Mouse (Mus musculus) midbrain, embryonic 13.5 days (tissue): ENCODE measurements around the gene Slc1a2. TPM values are rescaled to one million over a fixed set of nuclear protein-coding genes. Genes with fewer than 3 reads are reported as not detected.

ENCODE experiments used
- ATAC-seq: fragments of 200-750 bp; cut with Nextera tagmentation; 2 replicates; pipeline ENCODE4 v1.8.0; 2017; ENCODE audit warnings: mild to moderate bottlenecking, moderate TSS enrichment, moderate library complexity
- H3K27ac ChIP-seq: fragments of 300-500 bp; sonication (generic); 2 replicates; pipeline ENCODE4 v1.5.1; 2015; ENCODE audit warnings: inconsistent platforms, mild to moderate bottlenecking, moderate library complexity
- H3K27me3 ChIP-seq: fragments of 300-500 bp; sonication (generic); 2 replicates; pipeline ENCODE4 v1.6.1; 2015; ENCODE audit warnings: mild to moderate bottlenecking, inconsistent platforms
- H3K36me3 ChIP-seq: fragments of 300-500 bp; sonication (generic); 2 replicates; pipeline ENCODE4 v1.6.1; 2015; ENCODE audit warnings: mild to moderate bottlenecking, inconsistent platforms
- H3K4me1 ChIP-seq: fragments of 300-500 bp; sonication (generic); replicated peaks from 2 replicates; pipeline ENCODE4 v1.6.1; 2015; ENCODE audit warnings: inconsistent platforms
- H3K4me2 ChIP-seq: fragments of 300-500 bp; sonication (generic); replicated peaks from 2 replicates; pipeline ENCODE4 v1.6.1; 2015; ENCODE audit warnings: moderate library complexity, mild to moderate bottlenecking, inconsistent platforms
- H3K4me3 ChIP-seq: fragments of 300-500 bp; sonication (generic); replicated peaks from 2 replicates; pipeline ENCODE4 v1.5.1; 2015; ENCODE audit warnings: mild to moderate bottlenecking, inconsistent platforms
- H3K9ac ChIP-seq: fragments of 300-500 bp; sonication (generic); replicated peaks from 2 replicates; pipeline ENCODE4 v1.6.1; 2015; ENCODE audit warnings: mild to moderate bottlenecking, inconsistent platforms
- H3K9me3 ChIP-seq: fragments of 300-500 bp; sonication (generic); 2 replicates; pipeline ENCODE4 v1.6.1; 2016; ENCODE audit warnings: mild to moderate bottlenecking, inconsistent platforms
- WGBS: fragments of 180-500 bp; shearing (Covaris S2); methylation state at CpG from one replicate; pipeline ENCODE4 v1.1.7; 2015; 5-methylcytosine and 5-hydroxymethylcytosine counted together
- polyA plus RNA-seq: library from polyadenylated mRNA; unstranded; fragments of >200 nt; fragmentation: Nextera tagmentation; extraction: Ambion mirVana; gene quantifications from 2 replicates; pipeline ENCODE4 v1.2.1, GENCODE M21; 2015

The Slc1a2 gene
- polyA plus RNA-seq, 1 experiment from 2014 or later = 20.5 TPM

DNA sequence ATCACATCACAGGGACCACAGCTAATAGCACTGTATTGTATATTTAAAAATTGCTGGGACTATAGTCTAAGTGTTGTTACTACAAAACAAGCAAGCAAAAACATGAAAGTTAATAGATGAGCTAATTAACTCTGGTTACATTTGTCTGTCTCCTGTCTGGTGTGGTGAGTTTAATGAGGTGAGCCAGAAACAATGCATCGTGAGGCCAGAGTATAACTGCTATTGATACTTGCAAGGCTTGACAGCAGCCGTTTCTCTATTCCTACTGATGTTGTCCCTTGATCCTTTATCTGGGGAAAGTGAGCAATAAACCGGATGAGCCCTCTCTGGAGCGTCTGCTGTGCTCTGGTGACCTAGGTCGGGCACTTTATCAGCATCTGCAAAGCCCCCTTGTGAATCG, 11.1 kb downstream of the Slc1a2 start:
- 55% methylated on average over 6 of the region's 6 CpGs for WGBS

DNA sequence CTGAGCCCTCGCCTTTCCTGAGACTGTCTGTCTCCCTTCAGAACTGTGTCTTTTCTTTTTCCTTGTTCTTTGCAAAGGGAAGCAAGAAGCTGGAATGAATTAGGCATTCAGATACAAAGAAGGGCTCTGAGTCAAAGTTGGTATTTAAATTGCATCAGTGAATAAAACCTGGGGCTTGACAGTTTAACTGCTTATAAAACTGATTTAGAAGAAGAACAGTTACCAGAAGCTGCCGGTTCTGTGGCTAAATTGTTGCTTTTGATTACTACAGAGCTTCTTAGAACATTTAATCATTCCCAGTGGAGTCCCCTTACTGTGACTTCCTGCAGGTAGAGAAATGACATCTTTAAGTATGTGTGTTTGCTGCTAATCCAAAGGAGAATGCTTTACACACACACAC, 16.1 kb downstream of the Slc1a2 start:
- H3K9me3 ChIP-seq = no peaks in the 10 kb centered on the region
- no peaks in the 10 kb centered on the region for H3K27me3 ChIP-seq
- WGBS = 40% methylated on average over 2 of the region's 2 CpGs
- no peak overlapping the region for H3K9ac ChIP-seq
- no peak overlapping the region for H3K4me2 ChIP-seq
- ATAC-seq = no peak
- no peak overlapping the region for H3K4me3 ChIP-seq
- H3K4me1 ChIP-seq = peaks cover 27% of the 10 kb centered on the region
- H3K36me3 ChIP-seq = no peaks in the 10 kb centered on the region
- H3K27ac ChIP-seq = no peak overlapping the region

More for the DNA sequence above, 11.1 kb downstream of the Slc1a2 start:
- Histone ChIP-seq H3K4me1 (peaks cover 24% of the 10 kb centered on the region), H3K27ac (no peak overlapping the region), H3K9ac (no peak overlapping the region), H3K27me3 (no peaks in the 10 kb centered on the region), H3K4me2 (no peak overlapping the region), H3K9me3 (no peaks in the 10 kb centered on the region), H3K4me3 (no peak overlapping the region), H3K36me3 (no peaks in the 10 kb centered on the region)
- no peak for ATAC-seq

DNA sequence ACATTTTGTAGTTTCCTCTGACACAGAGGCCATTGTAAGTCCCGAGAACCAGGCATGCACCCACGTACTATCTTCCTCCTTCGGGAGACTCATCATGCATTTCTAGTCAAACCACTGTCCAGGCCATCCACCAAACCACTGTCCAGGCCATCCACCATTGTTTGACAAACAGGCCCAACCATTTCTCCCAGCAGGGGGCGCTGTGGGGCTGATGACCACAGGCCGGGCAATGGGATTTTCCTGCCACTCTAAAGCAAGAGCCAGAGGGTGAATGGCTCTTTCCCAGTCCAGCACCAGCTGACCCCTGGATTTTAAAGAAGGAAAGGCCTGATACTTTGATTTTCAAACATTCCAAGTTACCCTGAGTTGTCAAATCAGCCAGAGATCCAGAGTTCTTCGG, 16.8 kb downstream of the Slc1a2 start:
- no peak for ATAC-seq

DNA sequence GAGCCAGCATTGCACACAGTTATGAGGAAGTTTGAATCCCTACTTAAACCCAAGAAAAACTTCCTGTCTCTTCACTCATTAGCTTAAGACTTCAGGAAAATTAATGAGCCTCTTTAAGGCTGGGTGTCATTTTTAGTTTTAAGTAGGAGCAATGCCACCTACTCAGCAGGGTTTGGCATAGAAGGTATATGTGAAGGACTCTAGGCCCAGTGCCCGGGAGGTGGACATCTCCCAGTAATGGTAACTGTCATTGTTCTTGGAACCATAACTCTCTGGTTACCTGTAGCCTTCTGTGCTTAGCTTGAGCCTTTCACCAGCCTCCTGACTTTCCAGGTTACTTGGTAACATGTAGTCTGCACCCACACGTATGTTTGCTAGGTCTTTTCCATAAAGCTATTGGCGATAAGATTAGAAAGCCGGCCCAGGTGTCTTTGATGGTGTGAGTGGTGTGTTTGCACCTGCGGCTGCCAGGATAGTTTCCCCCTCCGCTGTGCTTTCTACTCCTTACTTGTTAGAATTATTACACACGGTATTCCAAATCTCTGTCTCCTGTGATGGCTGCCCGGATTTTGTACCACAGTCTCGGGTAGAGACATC, 18.4 kb downstream of the Slc1a2 start:
- Histone ChIP-seq H3K9ac (no peak overlapping the region), H3K9me3 (no peaks in the 10 kb centered on the region), H3K36me3 (no peaks in the 10 kb centered on the region), H3K4me3 (no peak overlapping the region), H3K27me3 (no peaks in the 10 kb centered on the region), H3K27ac (no peak overlapping the region), H3K4me1 (peaks cover 24% of the 10 kb centered on the region), H3K4me2 (no peak overlapping the region)
- WGBS = 96% methylated on average over 9 of the region's 9 CpGs
- no peak for ATAC-seq

More for the DNA sequence above, 16.8 kb downstream of the Slc1a2 start:
- Histone ChIP-seq H3K9me3 (no peaks in the 10 kb centered on the region), H3K36me3 (no peaks in the 10 kb centered on the region), H3K4me2 (no peak overlapping the region), H3K27me3 (no peaks in the 10 kb centered on the region), H3K27ac (no peak overlapping the region), H3K4me3 (no peak overlapping the region), H3K9ac (no peak overlapping the region), H3K4me1 (peaks cover 24% of the 10 kb centered on the region)
- WGBS = 68% methylated on average over 6 of the region's 6 CpGs

DNA sequence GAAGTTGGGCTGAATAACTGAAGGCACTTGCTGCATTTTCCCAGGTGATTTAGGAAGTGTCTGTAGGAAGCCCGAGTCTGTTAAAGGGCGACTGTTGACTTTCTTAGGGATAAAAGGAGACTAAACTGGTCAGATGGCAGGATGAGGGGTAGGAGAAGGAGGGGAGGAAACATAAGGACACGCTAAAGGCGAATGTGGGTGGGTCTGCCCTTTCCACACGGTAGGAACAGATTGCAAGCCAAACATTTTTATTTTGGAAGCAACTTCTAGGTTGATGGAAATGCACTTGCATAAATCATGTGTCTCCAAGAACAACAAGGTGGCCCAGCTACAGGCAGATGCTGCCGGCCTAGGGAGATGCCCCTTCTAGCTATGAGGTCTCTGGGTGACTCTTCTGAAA, 18.9 kb downstream of the Slc1a2 start:
- Histone ChIP-seq H3K4me3 (no peak overlapping the region), H3K9ac (no peak overlapping the region), H3K9me3 (no peaks in the 10 kb centered on the region), H3K4me1 (peaks cover 24% of the 10 kb centered on the region), H3K36me3 (no peaks in the 10 kb centered on the region), H3K27ac (no peak overlapping the region), H3K27me3 (no peaks in the 10 kb centered on the region), H3K4me2 (no peak overlapping the region)
- ATAC-seq = no peak
- 84% methylated on average over 6 of the region's 6 CpGs for WGBS

DNA sequence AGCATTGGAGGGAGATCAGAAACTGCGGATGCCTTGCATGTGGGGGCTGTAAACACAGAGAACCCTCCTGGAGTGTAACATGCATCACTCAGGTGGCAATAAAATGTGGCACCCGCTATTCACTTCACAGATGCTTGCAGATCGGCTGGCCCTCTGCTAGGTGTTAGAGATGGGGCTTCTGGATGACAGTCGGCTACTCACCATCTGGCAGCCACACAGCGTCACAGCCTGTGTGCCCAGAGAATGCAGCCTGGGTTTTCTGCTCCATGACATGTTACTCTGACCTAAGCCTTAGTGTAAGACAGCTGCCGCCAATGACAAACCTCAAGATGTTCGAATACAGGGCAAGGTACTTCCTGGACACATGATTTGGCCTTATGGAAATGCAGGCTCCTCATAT, 22.9 kb downstream of the Slc1a2 start:
- no peak for ATAC-seq
- H3K4me2 ChIP-seq = no peak overlapping the region
- WGBS = 85% methylated on average over 7 of the region's 7 CpGs

DNA sequence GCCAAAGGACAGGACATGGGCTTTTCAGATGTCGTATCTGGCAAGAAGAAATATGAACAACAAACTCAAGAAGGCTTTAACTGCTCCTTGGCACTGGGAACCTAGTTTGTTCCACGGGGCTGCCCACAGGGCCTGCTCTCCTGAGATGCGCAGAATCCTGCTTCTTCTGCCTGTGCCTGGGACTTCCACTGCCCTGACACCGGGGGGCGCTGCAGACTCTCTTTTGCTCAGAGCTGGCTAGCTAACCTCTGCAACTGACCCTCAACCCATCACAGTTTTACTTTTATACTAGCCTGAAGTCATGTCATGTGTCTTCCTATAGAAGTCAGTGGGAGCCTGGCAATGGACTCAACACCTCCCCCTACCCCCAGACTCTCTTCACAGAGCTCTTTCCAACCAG, 23.7 kb downstream of the Slc1a2 start:
- no peak for ATAC-seq

More for the DNA sequence above, 22.9 kb downstream of the Slc1a2 start:
- H3K27me3 ChIP-seq = no peaks in the 10 kb centered on the region
- no peak overlapping the region for H3K4me3 ChIP-seq
- no peak overlapping the region for H3K9ac ChIP-seq
- H3K4me1 ChIP-seq = peaks cover 20% of the 10 kb centered on the region
- H3K36me3 ChIP-seq = no peaks in the 10 kb centered on the region
- H3K27ac ChIP-seq = no peak overlapping the region
- no peaks in the 10 kb centered on the region for H3K9me3 ChIP-seq

DNA sequence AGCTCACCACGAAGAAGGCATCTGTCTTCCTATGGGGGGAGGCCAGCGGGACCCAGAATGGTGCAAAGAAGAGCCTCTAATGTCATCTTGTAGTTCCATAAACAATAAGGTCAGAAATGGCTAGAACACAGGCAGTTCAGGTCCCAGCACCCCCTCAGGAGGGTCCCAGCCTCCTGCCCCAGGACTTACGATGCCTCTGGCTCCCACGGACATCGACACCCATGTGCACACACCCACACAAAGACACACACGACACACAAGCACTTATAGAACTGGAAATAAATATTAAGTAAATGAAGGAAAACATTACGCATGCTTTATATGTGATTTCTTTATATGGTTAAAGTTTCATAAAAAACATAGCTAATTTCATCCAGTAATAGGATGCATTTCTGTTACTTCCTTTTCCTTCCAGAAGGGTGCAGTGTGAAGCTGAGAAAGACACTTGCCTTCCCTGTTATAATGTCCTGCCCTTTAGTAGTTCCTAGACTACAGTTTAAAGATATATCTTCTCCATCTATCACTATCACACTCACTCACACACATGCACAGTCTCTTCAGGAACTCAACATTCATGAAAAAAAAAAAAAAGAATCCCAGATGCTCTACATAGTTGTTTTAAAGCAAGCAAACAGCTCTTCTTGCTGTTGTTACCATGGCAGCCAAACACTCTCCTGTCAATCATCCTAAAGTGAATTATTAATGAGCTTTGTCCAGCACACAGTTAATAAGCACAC, 27.1 kb downstream of the Slc1a2 start:
- peak overlapping the region; percentile 36 for H3K4me2 ChIP-seq
- no peaks in the 10 kb centered on the region for H3K36me3 ChIP-seq
- 84% methylated on average over 7 of the region's 7 CpGs for WGBS
- ATAC-seq = peak; percentile 90
- H3K9me3 ChIP-seq = no peaks in the 10 kb centered on the region
- peak overlapping the region; percentile 77 for H3K27ac ChIP-seq
- H3K27me3 ChIP-seq = no peaks in the 10 kb centered on the region
- H3K4me1 ChIP-seq = peaks cover 36% of the 10 kb centered on the region
- H3K4me3 ChIP-seq = no peak overlapping the region
- H3K9ac ChIP-seq = peak overlapping the region; percentile 24; the same call in 1 of the 2 replicates

More for the DNA sequence above, 23.7 kb downstream of the Slc1a2 start:
- Histone ChIP-seq H3K4me1 (peaks cover 26% of the 10 kb centered on the region), H3K27ac (no peak overlapping the region), H3K4me3 (no peak overlapping the region), H3K27me3 (no peaks in the 10 kb centered on the region), H3K36me3 (no peaks in the 10 kb centered on the region), H3K4me2 (no peak overlapping the region), H3K9me3 (no peaks in the 10 kb centered on the region), H3K9ac (no peak overlapping the region)
- 53% methylated on average over 5 of the region's 5 CpGs for WGBS

DNA sequence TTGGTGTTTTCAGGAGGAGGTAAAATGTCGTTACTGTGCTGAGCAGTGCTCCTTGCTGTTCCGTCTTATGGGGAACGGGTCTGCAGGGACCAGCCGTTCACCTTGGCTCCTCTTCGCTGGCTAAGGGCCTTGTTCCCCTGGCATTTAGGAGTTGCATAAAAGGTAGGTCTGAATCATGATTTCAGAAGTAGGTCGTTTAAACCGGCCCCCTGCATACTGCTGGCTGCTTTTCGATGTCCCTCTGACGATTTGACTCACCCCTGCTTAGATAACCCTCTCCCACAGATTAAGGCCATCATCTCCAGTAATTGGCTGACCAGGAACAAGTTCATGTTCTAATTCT, 27.6 kb downstream of the Slc1a2 start:
- Histone ChIP-seq H3K4me3 (no peak overlapping the region; the same call in 1 of the 2 replicates), H3K27ac (peak overlapping the region; percentile 77), H3K27me3 (no peaks in the 10 kb centered on the region), H3K36me3 (no peaks in the 10 kb centered on the region), H3K9me3 (no peaks in the 10 kb centered on the region), H3K9ac (no peak overlapping the region; the same call in 1 of the 2 replicates), H3K4me2 (peak overlapping the region; percentile 36), H3K4me1 (peaks cover 36% of the 10 kb centered on the region)
- 34% methylated on average over 9 of the region's 9 CpGs for WGBS
- ATAC-seq = no peak; the same call in 1 of the 2 replicates

DNA sequence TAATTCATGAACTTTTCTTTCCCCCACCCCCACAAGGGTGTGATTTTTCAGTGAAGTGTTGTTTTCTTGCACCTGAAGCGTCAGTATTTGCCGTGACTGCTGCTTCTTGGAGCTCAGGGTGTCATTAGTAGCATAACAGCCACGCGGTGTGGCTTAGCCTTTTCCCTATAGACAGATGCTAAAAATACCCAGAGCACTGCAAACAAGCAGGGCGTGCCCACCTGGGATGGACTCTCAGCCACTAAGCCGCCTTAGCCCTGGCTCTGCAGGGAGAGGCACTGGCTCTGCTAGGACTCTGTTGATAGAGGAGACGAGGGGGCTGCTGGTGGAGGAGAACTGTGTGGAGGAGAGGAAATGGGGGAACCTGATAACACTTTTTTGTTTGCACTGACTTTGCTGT, 35.1 kb downstream of the Slc1a2 start:
- no peak overlapping the region for H3K4me3 ChIP-seq
- no peak overlapping the region for H3K27ac ChIP-seq
- no peak overlapping the region for H3K4me2 ChIP-seq
- ATAC-seq = no peak
- H3K9me3 ChIP-seq = no peaks in the 10 kb centered on the region
- H3K9ac ChIP-seq = no peak overlapping the region
- 65% methylated on average over 7 of the region's 7 CpGs for WGBS
- H3K36me3 ChIP-seq = no peaks in the 10 kb centered on the region
- H3K27me3 ChIP-seq = no peaks in the 10 kb centered on the region
- peaks cover 11% of the 10 kb centered on the region for H3K4me1 ChIP-seq

DNA sequence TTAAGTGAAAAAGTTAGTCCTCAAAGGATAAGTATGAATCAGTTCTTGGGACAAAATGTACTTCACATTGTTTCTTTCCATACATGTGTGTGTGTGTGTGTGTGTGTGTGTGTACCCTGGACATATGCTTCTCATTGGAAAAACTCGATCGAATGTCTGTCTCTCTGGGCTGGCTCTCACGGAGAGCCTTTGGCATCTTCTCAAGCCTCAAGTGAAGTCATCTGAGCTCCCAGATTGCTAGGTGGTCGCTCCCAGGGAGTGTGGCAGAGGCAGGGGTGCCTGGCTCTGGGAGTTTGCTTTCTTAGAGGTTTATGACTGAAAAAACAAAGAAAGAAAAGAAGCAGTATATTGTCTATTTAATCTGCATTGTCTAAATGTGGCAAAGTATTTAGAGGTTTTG, 36.3 kb downstream of the Slc1a2 start:
- WGBS = 91% methylated on average over 4 of the region's 4 CpGs
- H3K9ac ChIP-seq = no peak overlapping the region
- no peak for ATAC-seq
- peaks cover 8% of the 10 kb centered on the region for H3K4me1 ChIP-seq
- H3K27me3 ChIP-seq = no peaks in the 10 kb centered on the region
- H3K27ac ChIP-seq = no peak overlapping the region
- H3K9me3 ChIP-seq = no peaks in the 10 kb centered on the region
- H3K4me3 ChIP-seq = no peak overlapping the region
- H3K36me3 ChIP-seq = no peaks in the 10 kb centered on the region
- H3K4me2 ChIP-seq = no peak overlapping the region

DNA sequence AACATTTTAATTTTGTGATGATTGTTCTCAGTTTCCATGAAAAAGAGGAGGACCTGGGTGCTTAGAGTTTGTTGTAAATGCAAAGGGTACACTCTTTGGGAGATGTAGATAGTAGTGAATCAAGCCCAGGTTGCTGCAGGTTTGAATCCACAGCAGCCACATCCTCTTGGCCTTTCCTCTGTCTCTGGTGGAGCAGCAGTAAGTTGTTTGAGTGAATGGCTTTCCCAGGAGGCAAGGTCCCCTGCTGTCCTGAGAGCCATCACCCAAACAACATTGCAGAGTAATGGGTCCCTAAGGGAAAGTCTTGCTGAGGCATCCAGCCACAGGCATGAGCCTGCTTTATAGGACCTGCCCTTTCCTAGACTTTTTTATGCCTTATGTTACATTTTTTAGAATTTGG, 37.1 kb downstream of the Slc1a2 start:
- no peaks in the 10 kb centered on the region for H3K9me3 ChIP-seq
- H3K27ac ChIP-seq = no peak overlapping the region
- H3K36me3 ChIP-seq = no peaks in the 10 kb centered on the region
- no peak for ATAC-seq
- no peak overlapping the region for H3K4me3 ChIP-seq
- H3K27me3 ChIP-seq = no peaks in the 10 kb centered on the region
- peaks cover 8% of the 10 kb centered on the region for H3K4me1 ChIP-seq
- H3K4me2 ChIP-seq = no peak overlapping the region
- no peak overlapping the region for H3K9ac ChIP-seq

DNA sequence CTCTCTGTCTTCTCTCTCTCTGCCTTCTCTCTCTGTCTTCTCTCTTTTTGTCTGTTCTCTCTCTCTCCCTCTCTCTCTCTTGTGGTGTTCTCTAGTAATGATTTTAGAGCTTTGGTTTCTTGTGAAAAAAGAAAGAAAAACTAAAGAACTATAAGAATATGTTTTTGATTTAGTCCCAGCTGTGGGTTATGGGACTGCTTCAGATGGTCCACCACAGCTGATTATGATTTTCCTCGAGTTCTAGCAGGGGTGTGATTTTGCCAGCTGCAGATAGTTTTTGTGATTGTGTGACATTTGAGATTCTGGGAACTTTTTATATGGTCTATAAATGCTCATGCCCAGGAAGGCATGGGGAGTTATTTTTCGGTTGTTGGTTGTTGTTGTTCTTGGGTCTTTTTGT, 39.3 kb downstream of the Slc1a2 start:
- H3K4me3 ChIP-seq = no peak overlapping the region
- H3K9ac ChIP-seq = no peak overlapping the region
- 79% methylated on average over 2 of the region's 2 CpGs for WGBS
- no peak overlapping the region for H3K27ac ChIP-seq
- H3K4me1 ChIP-seq = peaks cover 8% of the 10 kb centered on the region
- ATAC-seq = no peak
- no peaks in the 10 kb centered on the region for H3K9me3 ChIP-seq
- no peak overlapping the region for H3K4me2 ChIP-seq
- no peaks in the 10 kb centered on the region for H3K27me3 ChIP-seq
- no peaks in the 10 kb centered on the region for H3K36me3 ChIP-seq
